Mouse (Mus musculus) lung, postnatal 14 days (tissue): ENCODE measurements at regions not wholly inside any gene's neighbourhood (a gene's known extent, or its start where the extent isn't known, plus 50 kb on each side); places are given as distances from the start of the nearest gene placed in this dataset.

Experiments used
- DNase-seq: peaks from one replicate; pipeline ENCODE4 v3.0.0; 2021

DNA sequence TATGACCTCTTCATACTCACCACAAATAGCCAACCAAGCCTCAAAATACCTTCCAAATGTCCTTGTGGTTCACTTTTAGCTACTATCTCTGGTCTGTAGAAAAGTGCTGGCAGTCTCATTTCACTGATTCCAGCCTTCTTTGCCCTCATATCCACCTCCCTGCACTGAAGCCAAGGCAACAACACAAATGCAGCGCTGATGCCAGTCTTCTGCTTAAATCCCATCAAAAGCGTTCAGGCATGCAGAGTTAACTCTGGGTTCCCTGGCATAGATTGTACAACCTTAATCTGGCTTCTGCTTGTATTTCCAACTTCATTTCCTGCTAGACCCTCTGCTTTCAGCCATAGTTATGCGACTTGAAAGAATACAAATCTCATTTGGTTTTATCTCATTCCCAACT lies 362.9 kb upstream of the Fam49a start:
- no peak for DNase-seq

DNA sequence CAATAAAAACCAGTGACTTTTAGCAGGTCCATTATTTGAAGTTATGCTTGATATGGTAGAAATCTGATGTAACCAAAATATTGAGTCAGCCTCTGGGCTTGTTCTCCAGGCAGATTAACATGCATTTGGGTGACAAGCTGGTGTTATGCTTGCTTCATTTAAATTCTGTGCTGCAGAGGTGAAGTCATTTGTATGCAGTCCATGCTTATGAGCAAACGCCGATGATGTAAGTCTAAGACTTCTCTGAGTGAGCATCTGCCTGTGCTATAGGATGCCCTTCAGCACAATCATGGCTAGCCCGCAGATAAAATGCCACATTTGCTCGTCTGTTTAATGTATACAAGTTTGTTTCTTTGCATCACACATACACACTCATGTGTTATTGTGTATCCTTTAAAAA lies 355.4 kb upstream of the Fam49a start:
- DNase-seq: no peak
